Mouse (Mus musculus) stomach, postnatal 0 days (tissue): ENCODE data around the gene Tax1bp3. TPM values are rescaled to one million over a fixed set of nuclear protein-coding genes. Genes with fewer than 3 reads are reported as not detected.

Experiments used
- ATAC-seq: fragments of 200-750 bp; cut with Nextera tagmentation; 2 replicates; pipeline ENCODE4 v1.8.0; 2017; ENCODE audit not compliant: low FRiP score, low TSS enrichment
- DNase-seq: peaks from one replicate; pipeline ENCODE4 v3.0.0-alpha.2; 2016; ENCODE audit warnings: low spot score
- H3K27ac ChIP-seq: fragments of 300-500 bp; sonication (generic); replicated peaks from 2 replicates; pipeline ENCODE4 v1.5.1; 2014; ENCODE audit warnings: mild to moderate bottlenecking, control low read depth
- H3K27me3 ChIP-seq: fragments of 300-500 bp; sonication (generic); 2 replicates; pipeline ENCODE4 v1.6.1; 2014; ENCODE audit warnings: low read length; ENCODE audit not compliant: control insufficient read depth, insufficient read depth
- H3K36me3 ChIP-seq: fragments of 300-500 bp; sonication (generic); 2 replicates; pipeline ENCODE4 v1.6.1; 2014; ENCODE audit warnings: low read length, mixed read lengths; ENCODE audit not compliant: control insufficient read depth, insufficient read depth
- H3K4me1 ChIP-seq: fragments of 300-500 bp; sonication (generic); replicated peaks from 2 replicates; pipeline ENCODE4 v1.6.1; 2014; ENCODE audit warnings: antibody characterized with exemption; ENCODE audit not compliant: control insufficient read depth, insufficient read depth
- H3K4me2 ChIP-seq: fragments of 300-500 bp; sonication (generic); replicated peaks from 2 replicates; pipeline ENCODE4 v1.6.1; 2014; ENCODE audit warnings: low read depth, mild to moderate bottlenecking, control low read depth, moderate library complexity
- H3K4me3 ChIP-seq: fragments of 300-500 bp; sonication (generic); 2 replicates; pipeline ENCODE4 v1.5.1; 2014; ENCODE audit warnings: low read depth, low read length, control low read depth
- H3K9ac ChIP-seq: fragments of 300-500 bp; sonication (generic); 2 replicates; pipeline ENCODE4 v1.6.1; 2014; ENCODE audit warnings: mild to moderate bottlenecking, low read length, control low read depth, mixed read lengths
- H3K9me3 ChIP-seq: fragments of 300-500 bp; sonication (generic); 2 replicates; pipeline ENCODE4 v1.6.1; 2016; ENCODE audit warnings: low read length; ENCODE audit not compliant: control insufficient read depth
- CTCF ChIP-seq: IDR thresholded peaks from 2 replicates; pipeline ENCODE4 v1.5.1; 2016; ENCODE audit warnings: antibody characterized with exemption, low read depth, mild to moderate bottlenecking, moderate library complexity
- EP300 ChIP-seq: optimal IDR thresholded peaks from 2 replicates; pipeline ENCODE3; 2016; ENCODE audit warnings: antibody characterized with exemption
- WGBS: fragments of 180-500 bp; shearing (Covaris S2); extraction: QIAGEN DNeasy Blood & Tissue Kit; methylation state at CpG from one replicate; pipeline ENCODE4 v1.1.7; 2014; 5-methylcytosine and 5-hydroxymethylcytosine counted together
- polyA plus RNA-seq: library from polyadenylated mRNA; unstranded; fragments of >200 nt; fragmentation: Nextera tagmentation; extraction: Ambion mirVana; gene quantifications from 2 replicates; pipeline ENCODE4 v1.2.1, GENCODE M21; 2015

Tax1bp3 gene
- polyA plus RNA-seq, 1 experiment from 2014 or later, result 176 TPM

- TF ChIP-seq EP300 (no peak), CTCF (no peak)
- H3K9ac ChIP-seq, result no peak overlapping the region
- H3K4me1 ChIP-seq, result no peaks in the 10 kb centered on the region
- H3K27me3 ChIP-seq, result no peaks in the 10 kb centered on the region
- no peak overlapping the region for H3K27ac ChIP-seq
- ATAC-seq (no peak), DNase-seq (no peak)
- H3K4me3 ChIP-seq, result no peak overlapping the region
- 69% methylated on average over 7 of the region's 7 CpGs for WGBS
- H3K36me3 ChIP-seq, result no peaks in the 10 kb centered on the region
- no peaks in the 10 kb centered on the region for H3K9me3 ChIP-seq
- H3K4me2 ChIP-seq, result no peak overlapping the region
These were observed 28.3 kb downstream of the Tax1bp3 start for GRCm38 (mm10) chr11:73205194-73205593.

DNA sequence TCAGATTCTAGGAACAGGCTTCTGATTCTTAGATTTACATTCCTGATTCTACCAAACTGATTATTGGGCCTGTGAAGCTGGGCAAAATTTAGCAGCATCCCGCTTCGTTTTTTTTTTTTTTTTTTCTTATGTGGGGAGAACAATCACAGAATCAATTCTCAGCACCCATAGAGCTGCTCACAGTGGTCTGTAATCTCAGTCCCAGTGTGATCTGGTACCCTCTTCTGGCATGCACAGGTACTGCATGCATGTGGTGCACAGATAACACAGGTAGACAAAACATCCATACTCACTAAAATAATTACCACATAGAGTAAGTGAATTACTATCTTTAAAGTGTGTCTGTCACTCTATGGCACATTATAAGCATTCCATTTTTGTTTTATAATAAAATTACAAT lies 30.7 kb downstream of the Tax1bp3 start:
- Histone ChIP-seq H3K4me3 (no peak overlapping the region), H3K4me1 (no peaks in the 10 kb centered on the region), H3K27ac (no peak overlapping the region), H3K9ac (no peak overlapping the region), H3K4me2 (no peak overlapping the region), H3K9me3 (no peaks in the 10 kb centered on the region), H3K27me3 (no peaks in the 10 kb centered on the region), H3K36me3 (no peaks in the 10 kb centered on the region)
- 71% methylated on average over 2 of the region's 2 CpGs for WGBS
- ATAC-seq, result no peak
- no peak for DNase-seq
- no peak for TF ChIP-seq EP300
- TF ChIP-seq CTCF, result peak; percentile 54

- Histone ChIP-seq H3K9ac (no peak overlapping the region), H3K27me3 (no peaks in the 10 kb centered on the region), H3K27ac (no peak overlapping the region), H3K4me1 (no peaks in the 10 kb centered on the region), H3K4me2 (no peak overlapping the region), H3K4me3 (no peak overlapping the region), H3K36me3 (no peaks in the 10 kb centered on the region), H3K9me3 (no peaks in the 10 kb centered on the region)
- no peak for ATAC-seq
- 72% methylated on average over 3 of the region's 3 CpGs for WGBS
- no peak for DNase-seq
- TF ChIP-seq CTCF (no peak), EP300 (no peak)
These were observed 37.1 kb downstream of the Tax1bp3 start for GRCm38 (mm10) chr11:73213956-73214355.

GRCm38 (mm10) chr11:73219671-73220070 lies 42.8 kb downstream of the Tax1bp3 start:
- DNase-seq (no peak), ATAC-seq (no peak)
- no peaks in the 10 kb centered on the region for H3K9me3 ChIP-seq
- H3K36me3 ChIP-seq, result no peaks in the 10 kb centered on the region
- no peak overlapping the region for H3K27ac ChIP-seq
- H3K4me1 ChIP-seq, result no peaks in the 10 kb centered on the region
- 63% methylated on average over 2 of the region's 2 CpGs for WGBS
- no peak overlapping the region for H3K4me3 ChIP-seq
- no peak overlapping the region for H3K9ac ChIP-seq
- TF ChIP-seq EP300 (no peak), CTCF (peak; percentile 27; the same call in 1 of the 2 replicates)
- H3K4me2 ChIP-seq, result no peak overlapping the region
- no peaks in the 10 kb centered on the region for H3K27me3 ChIP-seq

- TF ChIP-seq CTCF, result no peak
- no peak for TF ChIP-seq EP300
- no peak overlapping the region for H3K4me2 ChIP-seq
- ATAC-seq (no peak), DNase-seq (no peak)
- H3K4me3 ChIP-seq, result no peak overlapping the region
- WGBS, result 68% methylated on average over 1 of the region's 1 CpGs
- H3K4me1 ChIP-seq, result no peaks in the 10 kb centered on the region
- no peak overlapping the region for H3K9ac ChIP-seq
- H3K27ac ChIP-seq, result no peak overlapping the region
- no peaks in the 10 kb centered on the region for H3K27me3 ChIP-seq
- H3K9me3 ChIP-seq, result no peaks in the 10 kb centered on the region
- H3K36me3 ChIP-seq, result no peaks in the 10 kb centered on the region
These were observed 43.8 kb downstream of the Tax1bp3 start for GRCm38 (mm10) chr11:73220651-73221050.

GRCm38 (mm10) chr11:73222846-73223245 lies 46.0 kb downstream of the Tax1bp3 start:
- Histone ChIP-seq H3K36me3 (no peaks in the 10 kb centered on the region), H3K27ac (no peak overlapping the region), H3K27me3 (no peaks in the 10 kb centered on the region), H3K9ac (no peak overlapping the region), H3K4me1 (no peaks in the 10 kb centered on the region), H3K9me3 (no peaks in the 10 kb centered on the region), H3K4me2 (no peak overlapping the region), H3K4me3 (no peak overlapping the region)
- TF ChIP-seq EP300 (no peak), CTCF (no peak)
- WGBS, result 20% methylated on average over 5 of the region's 5 CpGs
- ATAC-seq (no peak), DNase-seq (no peak)
